Mouse (Mus musculus): ENCODE measurements around the gene Cnst. TPM values are rescaled to one million over a fixed set of nuclear protein-coding genes. Genes with fewer than 3 reads are reported as not detected.

Gene Cnst
- polyA plus RNA-seq, 1 experiment from 2014 or later: 22.6 TPM

DNA sequence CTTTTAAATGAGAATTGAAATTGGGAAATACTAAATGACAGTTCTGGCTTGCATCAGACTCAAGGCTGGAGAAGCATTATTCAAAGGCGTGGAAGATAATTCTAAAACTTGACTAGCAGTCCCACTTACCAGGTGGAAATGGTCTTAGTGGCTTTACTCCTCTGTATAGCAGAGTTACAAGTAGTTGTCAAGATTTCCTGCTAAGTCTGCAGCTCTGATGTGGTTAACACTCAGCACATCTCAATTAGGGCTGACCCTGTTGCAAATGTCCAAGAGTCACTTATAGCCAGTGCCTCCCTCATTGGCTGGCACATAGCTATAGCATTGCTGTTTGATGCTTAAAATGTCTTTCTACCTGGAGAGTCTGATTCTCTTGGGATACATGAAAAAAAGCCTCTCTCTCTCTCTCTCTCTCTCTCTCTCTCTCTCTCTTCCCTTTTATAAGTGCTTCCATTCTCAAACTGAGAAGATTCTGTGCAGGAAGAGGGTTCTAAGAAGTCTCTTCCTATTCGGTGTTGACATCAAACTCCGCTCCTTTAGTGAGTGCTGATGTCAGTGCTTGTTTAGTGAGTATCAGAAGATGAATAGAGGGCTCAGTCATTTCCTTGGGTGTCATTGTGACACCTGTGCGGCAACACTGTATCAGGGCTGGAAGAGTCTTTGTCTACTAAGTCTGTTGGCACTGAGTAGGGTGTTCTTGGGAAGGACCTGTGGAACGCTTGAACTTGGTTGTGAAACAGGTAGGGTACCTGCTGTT is 3.0 kb downstream of the Cnst start:
- H3K9me3 ChIP-seq (ENCODE audit: control insufficient read depth, low read length): no peaks in the 10 kb centered on the region
- ATAC-seq (ENCODE audit: low FRiP score): no peak

DNA sequence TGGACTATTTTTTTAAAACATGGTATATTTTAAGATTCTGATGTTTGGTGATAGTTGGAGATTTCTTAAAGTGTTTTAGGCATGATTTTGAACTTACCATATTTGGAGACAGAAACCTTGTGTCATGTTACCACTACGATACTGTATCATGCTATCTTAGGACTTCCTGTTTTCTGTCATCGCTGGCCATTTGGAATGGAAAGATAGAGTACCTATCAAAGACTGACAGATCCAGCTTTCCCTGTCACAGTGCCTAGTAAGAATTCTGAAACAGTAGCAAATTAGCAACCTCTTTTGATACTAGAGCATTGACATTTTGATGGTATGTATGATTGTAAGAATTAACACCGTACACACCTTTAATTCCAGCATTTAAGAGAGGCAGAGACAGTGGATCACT is 5.2 kb downstream of the Cnst start:
- no peak overlapping the region for H3K4me2 ChIP-seq (replicated peaks; ENCODE audit: low read depth, low read length)
- no peak overlapping the region for H3K9ac ChIP-seq (ENCODE audit: low read depth, low read length)
- no peaks in the 10 kb centered on the region; the same call in 1 of the 2 replicates for H3K4me1 ChIP-seq (replicated peaks; ENCODE audit: control insufficient read depth, insufficient read depth, low read length)
- H3K27ac ChIP-seq (ENCODE audit: low read depth, low read length): no peak overlapping the region
- no peaks in the 10 kb centered on the region for H3K27me3 ChIP-seq (ENCODE audit: control insufficient read depth, insufficient read depth, low read length)
- DNase-seq (ENCODE audit: low spot score) (no peak), ATAC-seq (ENCODE audit: low FRiP score) (no peak)
- 91% methylated on average over 3 of the region's 3 CpGs for WGBS
- H3K9me3 ChIP-seq (ENCODE audit: control insufficient read depth, low read length): no peaks in the 10 kb centered on the region
- no peak overlapping the region for H3K4me3 ChIP-seq (ENCODE audit: low read depth, low read length)
- H3K36me3 ChIP-seq (ENCODE audit: control insufficient read depth, insufficient read depth, low read length): no peaks in the 10 kb centered on the region

More for the DNA sequence above, 3.0 kb downstream of the Cnst start:
- H3K4me3 ChIP-seq (ENCODE audit: low read depth, low read length): no peak overlapping the region
- H3K27me3 ChIP-seq (ENCODE audit: control insufficient read depth, insufficient read depth, low read length): no peaks in the 10 kb centered on the region
- no peak overlapping the region for H3K9ac ChIP-seq (ENCODE audit: low read depth, low read length)
- no peak overlapping the region for H3K27ac ChIP-seq (ENCODE audit: low read depth, low read length)
- H3K4me2 ChIP-seq (replicated peaks; ENCODE audit: low read depth, low read length): no peak overlapping the region
- DNase-seq (ENCODE audit: low spot score): no peak
- H3K36me3 ChIP-seq (ENCODE audit: control insufficient read depth, insufficient read depth, low read length): no peaks in the 10 kb centered on the region
- 90% methylated on average over 5 of the region's 5 CpGs for WGBS
- H3K4me1 ChIP-seq (replicated peaks; ENCODE audit: control insufficient read depth, insufficient read depth, low read length): no peaks in the 10 kb centered on the region; the same call in 1 of the 2 replicates

DNA sequence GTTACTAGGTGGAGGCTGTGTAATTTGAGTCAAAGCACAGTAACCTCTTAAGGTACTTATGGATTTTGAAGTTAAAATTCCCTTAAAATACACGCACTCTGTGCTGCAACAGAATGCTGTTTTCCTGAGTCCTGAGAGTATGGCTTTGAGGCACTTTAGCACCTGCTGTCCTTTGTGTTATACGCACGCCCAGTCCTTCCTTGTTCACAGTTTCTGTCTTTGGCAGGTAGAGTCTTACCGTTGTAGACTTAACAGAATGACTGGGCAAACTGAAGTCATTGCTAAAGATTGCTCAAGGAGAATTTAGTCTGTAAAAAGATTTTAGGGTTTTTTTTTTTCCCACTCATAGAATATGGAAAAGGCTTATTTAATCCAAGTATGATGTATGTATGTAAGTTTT is 5.8 kb downstream of the Cnst start:
- Histone ChIP-seq H3K27ac (ENCODE audit: low read depth, low read length) (no peak overlapping the region), H3K9me3 (ENCODE audit: control insufficient read depth, low read length) (no peaks in the 10 kb centered on the region), H3K36me3 (ENCODE audit: control insufficient read depth, insufficient read depth, low read length) (no peaks in the 10 kb centered on the region), H3K4me3 (ENCODE audit: low read depth, low read length) (no peak overlapping the region), H3K9ac (ENCODE audit: low read depth, low read length) (no peak overlapping the region), H3K4me1 (replicated peaks; ENCODE audit: control insufficient read depth, insufficient read depth, low read length) (no peaks in the 10 kb centered on the region; the same call in 1 of the 2 replicates), H3K27me3 (ENCODE audit: control insufficient read depth, insufficient read depth, low read length) (no peaks in the 10 kb centered on the region), H3K4me2 (replicated peaks; ENCODE audit: low read depth, low read length) (no peak overlapping the region)
- ATAC-seq (ENCODE audit: low FRiP score) (no peak), DNase-seq (ENCODE audit: low spot score) (no peak)
- WGBS: 94% methylated on average over 4 of the region's 4 CpGs

DNA sequence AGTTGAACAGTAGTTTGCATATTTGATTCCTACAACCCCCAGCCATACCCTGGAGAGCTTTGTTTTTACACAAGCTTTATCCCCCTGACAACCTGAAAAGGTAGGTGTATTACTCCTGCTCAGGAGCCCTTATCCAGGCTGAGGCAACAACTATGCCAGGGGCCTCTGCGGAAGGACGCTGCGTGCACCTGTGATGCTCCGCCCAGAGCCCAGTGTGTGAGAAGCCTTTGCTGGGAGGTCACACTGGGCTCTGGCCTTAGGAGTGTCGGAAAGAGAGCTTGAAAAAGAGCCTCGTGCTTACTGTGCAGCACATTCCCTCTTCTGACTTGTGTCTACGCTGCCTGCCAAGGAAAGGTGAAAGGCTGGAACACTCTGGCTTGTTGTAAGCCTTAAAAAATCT is 6.6 kb downstream of the Cnst start:
- Histone ChIP-seq H3K36me3 (ENCODE audit: control insufficient read depth, insufficient read depth, low read length) (no peaks in the 10 kb centered on the region), H3K4me2 (replicated peaks; ENCODE audit: low read depth, low read length) (no peak overlapping the region), H3K9ac (ENCODE audit: low read depth, low read length) (no peak overlapping the region), H3K4me3 (ENCODE audit: low read depth, low read length) (no peak overlapping the region), H3K27ac (ENCODE audit: low read depth, low read length) (no peak overlapping the region), H3K27me3 (ENCODE audit: control insufficient read depth, insufficient read depth, low read length) (no peaks in the 10 kb centered on the region), H3K4me1 (replicated peaks; ENCODE audit: control insufficient read depth, insufficient read depth, low read length) (no peaks in the 10 kb centered on the region; the same call in 1 of the 2 replicates), H3K9me3 (ENCODE audit: control insufficient read depth, low read length) (no peaks in the 10 kb centered on the region)
- DNase-seq (ENCODE audit: low spot score) (no peak), ATAC-seq (ENCODE audit: low FRiP score) (no peak)
- 52% methylated on average over 7 of the region's 7 CpGs for WGBS

DNA sequence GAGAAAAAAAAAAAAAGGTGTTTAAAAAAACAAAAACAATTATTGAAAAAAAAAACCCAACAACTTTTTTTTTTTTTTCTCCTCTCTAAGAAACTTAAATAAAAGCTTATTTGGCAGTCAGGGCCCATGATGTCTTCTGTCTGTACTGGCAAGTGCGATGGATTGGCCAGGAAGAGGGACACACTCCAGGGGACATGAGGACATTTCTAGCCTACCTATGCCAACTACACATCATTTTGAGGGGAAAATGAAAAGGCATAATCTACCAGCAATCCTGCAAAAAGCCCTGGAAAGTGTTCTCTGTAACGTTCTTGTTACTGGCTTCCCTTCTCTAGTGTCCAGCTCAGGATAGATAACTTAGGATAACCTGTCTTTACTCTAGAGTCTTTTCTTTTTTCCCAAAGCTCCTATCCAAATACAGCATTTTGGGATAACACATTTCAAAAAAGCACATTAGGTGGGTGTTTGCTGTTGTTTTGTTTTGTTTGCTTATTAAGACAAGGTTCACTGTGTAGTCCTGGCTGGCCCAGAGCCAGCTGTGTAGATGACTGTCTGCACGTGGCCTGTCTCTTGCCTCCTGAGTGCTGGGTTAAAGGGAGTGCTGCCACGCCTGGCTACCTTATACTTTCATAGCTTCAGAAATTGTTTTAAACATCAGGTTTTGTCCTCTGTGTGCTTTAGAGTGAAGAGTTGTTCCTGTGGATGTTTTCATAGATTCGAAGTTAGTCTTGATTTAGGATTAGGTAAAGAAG is 7.2 kb downstream of the Cnst start:
- no peak for DNase-seq (ENCODE audit: low spot score)
- H3K4me1 ChIP-seq (replicated peaks; ENCODE audit: control insufficient read depth, insufficient read depth, low read length): no peaks in the 10 kb centered on the region
- 86% methylated on average over 5 of the region's 5 CpGs for WGBS
- H3K9me3 ChIP-seq (ENCODE audit: control insufficient read depth, low read length): no peaks in the 10 kb centered on the region
- H3K27me3 ChIP-seq (ENCODE audit: control insufficient read depth, insufficient read depth, low read length): no peaks in the 10 kb centered on the region
- no peak overlapping the region for H3K4me3 ChIP-seq (ENCODE audit: low read depth, low read length)
- no peak overlapping the region for H3K4me2 ChIP-seq (replicated peaks; ENCODE audit: low read depth, low read length)
- no peak overlapping the region for H3K9ac ChIP-seq (ENCODE audit: low read depth, low read length)
- H3K36me3 ChIP-seq (ENCODE audit: control insufficient read depth, insufficient read depth, low read length): no peaks in the 10 kb centered on the region
- no peak overlapping the region for H3K27ac ChIP-seq (ENCODE audit: low read depth, low read length)
- no peak for ATAC-seq (ENCODE audit: low FRiP score)

DNA sequence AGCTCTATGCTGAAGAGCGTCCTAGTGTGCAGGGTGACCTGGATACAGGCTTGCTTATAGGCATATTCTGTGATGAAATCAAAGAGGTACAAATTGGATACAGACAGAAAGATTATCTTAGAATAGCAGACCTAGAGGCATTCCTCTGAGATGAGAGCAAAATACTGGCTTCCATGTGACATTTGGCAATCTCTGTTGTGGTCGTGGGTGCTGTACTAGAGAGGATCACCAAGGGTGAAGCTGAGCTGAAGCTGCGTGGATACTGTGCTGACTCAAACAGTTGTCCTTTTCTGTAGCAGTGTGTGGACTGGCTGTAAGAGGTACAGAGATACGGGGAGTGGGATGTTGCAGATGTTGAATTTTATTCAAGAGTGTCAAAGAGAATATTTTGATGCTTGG is 7.8 kb downstream of the Cnst start:
- H3K4me1 ChIP-seq (replicated peaks; ENCODE audit: control insufficient read depth, insufficient read depth, low read length): no peaks in the 10 kb centered on the region
- ATAC-seq (ENCODE audit: low FRiP score): no peak
- no peaks in the 10 kb centered on the region for H3K9me3 ChIP-seq (ENCODE audit: control insufficient read depth, low read length)
- WGBS: 87% methylated on average over 4 of the region's 4 CpGs
- no peak overlapping the region for H3K9ac ChIP-seq (ENCODE audit: low read depth, low read length)
- no peaks in the 10 kb centered on the region for H3K27me3 ChIP-seq (ENCODE audit: control insufficient read depth, insufficient read depth, low read length)
- no peak overlapping the region for H3K4me3 ChIP-seq (ENCODE audit: low read depth, low read length)
- H3K27ac ChIP-seq (ENCODE audit: low read depth, low read length): no peak overlapping the region
- DNase-seq (ENCODE audit: low spot score): no peak
- H3K4me2 ChIP-seq (replicated peaks; ENCODE audit: low read depth, low read length): no peak overlapping the region
- no peaks in the 10 kb centered on the region for H3K36me3 ChIP-seq (ENCODE audit: control insufficient read depth, insufficient read depth, low read length)

GRCm38 (mm10) chr1:179556921-179557320 is 10.8 kb downstream of the Cnst start:
- no peaks in the 10 kb centered on the region for H3K36me3 ChIP-seq (ENCODE audit: control insufficient read depth, insufficient read depth, low read length)
- H3K9ac ChIP-seq (ENCODE audit: low read depth, low read length): no peak overlapping the region
- ATAC-seq (ENCODE audit: low FRiP score) (no peak), DNase-seq (ENCODE audit: low spot score) (no peak)
- H3K9me3 ChIP-seq (ENCODE audit: control insufficient read depth, low read length): no peaks in the 10 kb centered on the region
- H3K4me1 ChIP-seq (replicated peaks; ENCODE audit: control insufficient read depth, insufficient read depth, low read length): no peaks in the 10 kb centered on the region
- H3K27ac ChIP-seq (ENCODE audit: low read depth, low read length): no peak overlapping the region
- H3K4me2 ChIP-seq (replicated peaks; ENCODE audit: low read depth, low read length): no peak overlapping the region
- no peaks in the 10 kb centered on the region for H3K27me3 ChIP-seq (ENCODE audit: control insufficient read depth, insufficient read depth, low read length)
- WGBS: 92% methylated on average over 3 of the region's 3 CpGs
- no peak overlapping the region for H3K4me3 ChIP-seq (ENCODE audit: low read depth, low read length)

- no peak for ATAC-seq (ENCODE audit: low FRiP score)
- H3K36me3 ChIP-seq (ENCODE audit: control insufficient read depth, insufficient read depth, low read length): no peaks in the 10 kb centered on the region
- H3K4me3 ChIP-seq (ENCODE audit: low read depth, low read length): no peak overlapping the region
- no peak overlapping the region for H3K4me2 ChIP-seq (replicated peaks; ENCODE audit: low read depth, low read length)
- no peaks in the 10 kb centered on the region for H3K27me3 ChIP-seq (ENCODE audit: control insufficient read depth, insufficient read depth, low read length)
- H3K4me1 ChIP-seq (replicated peaks; ENCODE audit: control insufficient read depth, insufficient read depth, low read length): no peaks in the 10 kb centered on the region
- H3K27ac ChIP-seq (ENCODE audit: low read depth, low read length): no peak overlapping the region
- 84% methylated on average over 11 of the region's 11 CpGs for WGBS
- no peak for DNase-seq (ENCODE audit: low spot score)
- H3K9me3 ChIP-seq (ENCODE audit: control insufficient read depth, low read length): no peaks in the 10 kb centered on the region
- no peak overlapping the region for H3K9ac ChIP-seq (ENCODE audit: low read depth, low read length)
Measured at GRCm38 (mm10) chr1:179559446-179560194, 13.4 kb downstream of the Cnst start.

Data from hindbrain, embryonic 11.5 days (tissue).